Mouse (Mus musculus): Measurements from ENCODE around the gene Sap30l. TPM values are rescaled to one million over a fixed set of nuclear protein-coding genes. Genes with fewer than 3 reads are reported as not detected.

Gene Sap30l
- total RNA-seq, 2 experiments from 2014 or later, result 53.9 to 55.0 TPM

Other genes with a start within 250 kb of the Sap30l start
- 1 to 10 TPM; 6.9 to 7.3 TPM for gene Galnt10, start 156.2 kb upstream of the Sap30l start, total RNA-seq (2021)
- not detected for gene Hand1, start 31.2 kb downstream of the Sap30l start, total RNA-seq (2021)
- 10 to 100 TPM; 86.2 to 93.8 TPM for gene Larp1, start 207.4 kb downstream of the Sap30l start, total RNA-seq (2021)

Data from layer of hippocampus, postnatal 36 days (tissue).